Mouse (Mus musculus): ENCODE measurements around the gene Ccdc34.

Gene Ccdc34

GRCm38 (mm10) chr2:110214991-110215684 is 197.5 kb downstream of the Ccdc34 start:
- no peak for DNase-seq (ENCODE audit: low spot score)

GRCm38 (mm10) chr2:110215685-110216058 is 198.1 kb downstream of the Ccdc34 start:
- DNase-seq (ENCODE audit: low spot score), result no peak

GRCm38 (mm10) chr2:110220492-110220891 is 202.9 kb downstream of the Ccdc34 start:
- DNase-seq (ENCODE audit: low spot score), result no peak

GRCm38 (mm10) chr2:110222793-110223192 is 205.2 kb downstream of the Ccdc34 start:
- DNase-seq (ENCODE audit: low spot score), result no peak
